Comparison of ENCODE assay signal across 32 mouse cellular contexts in the genomic region with DNA sequence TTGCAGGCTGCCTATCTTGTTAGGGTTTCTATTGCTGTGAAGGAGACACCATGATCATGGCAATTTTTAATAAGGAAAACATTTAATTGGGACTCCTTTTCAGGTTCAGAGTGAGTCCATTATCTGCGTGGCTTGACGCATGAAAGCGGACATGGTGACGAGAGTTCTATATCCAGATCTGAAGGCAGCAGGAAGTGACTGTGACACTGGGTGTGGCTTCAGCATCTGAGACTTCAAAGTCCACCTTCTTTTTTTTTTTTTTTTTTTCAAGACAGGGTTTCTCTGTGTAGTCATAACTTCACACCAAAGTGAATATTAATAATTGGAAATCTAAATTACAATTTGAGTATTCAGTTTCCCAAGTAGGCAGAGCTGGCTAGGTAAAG.
DNase-seq lines count a peak whose midpoint lies in the region; ATAC-seq lines count a peak whose summit lies in the region.
"Had no signal": no experiment of that assay in that cellular context is flagged by ENCODE, and none has a peak within 500 bp of the region (broad histone marks: within the 10 kb centered on the region; RNA-seq: fewer than 3 reads in every experiment).

No protein-coding gene starts in this region.

- ATAC-seq in midbrain, embryonic 11.5 days (ENCODE audit: low FRiP score) = no peak
- ATAC-seq in midbrain, embryonic 13.5 days = no peak
- peak; percentile 25; the same call in 1 of the 2 replicates for ATAC-seq in intestine, embryonic 16.5 days
- no peak for ATAC-seq in stomach, embryonic 16.5 days (ENCODE audit: insufficient read depth, low FRiP score)
- ATAC-seq: Patski had no signal

- no peak overlapping the region for H3K27ac ChIP-seq in midbrain, embryonic 11.5 days (ENCODE audit: low read depth, low read length)
- H3K27ac ChIP-seq in midbrain, embryonic 13.5 days = no peak overlapping the region
- 0 out of 2 replicates have a peak overlapping the region, but pooled peaks have one; percentile 37 for H3K27ac ChIP-seq in intestine, embryonic 16.5 days (ENCODE audit: low read length)
- peak overlapping the region; percentile 74; the same call in 1 of the 2 replicates for H3K27ac ChIP-seq in stomach, embryonic 16.5 days (ENCODE audit: low read length)
- H3K27ac ChIP-seq: embryonic facial prominence, embryonic 10.5 days; embryonic facial prominence, embryonic 15.5 days; forebrain, embryonic 12.5 days; heart, embryonic 13.5 days; hindbrain, embryonic 14.5 days; kidney, embryonic 15.5 days; left cerebral cortex, adult 2 months; limb, embryonic 13.5 days; neural tube, embryonic 15.5 days had no signal

- H3K9me3 ChIP-seq in midbrain, embryonic 11.5 days (ENCODE audit: control insufficient read depth, low read length) = no peaks in the 10 kb centered on the region
- no peaks in the 10 kb centered on the region for H3K9me3 ChIP-seq in midbrain, embryonic 13.5 days
- 0 out of 2 replicates have a peak, but pooled peaks cover 2% of the 10 kb centered on the region for H3K9me3 ChIP-seq in intestine, embryonic 16.5 days (ENCODE audit: control insufficient read depth, low read length)
- no peaks in the 10 kb centered on the region for H3K9me3 ChIP-seq in stomach, embryonic 16.5 days (replicated peaks; ENCODE audit: control insufficient read depth, low read length)
- H3K9me3 ChIP-seq: embryonic facial prominence, embryonic 10.5 days; embryonic facial prominence, embryonic 15.5 days; forebrain, embryonic 12.5 days; heart, embryonic 13.5 days; kidney, embryonic 15.5 days; limb, embryonic 13.5 days; neural tube, embryonic 15.5 days had no signal

- no peaks in the 10 kb centered on the region for H3K36me3 ChIP-seq in midbrain, embryonic 11.5 days (ENCODE audit: control insufficient read depth, insufficient read depth, low read length)
- H3K36me3 ChIP-seq in midbrain, embryonic 13.5 days = no peaks in the 10 kb centered on the region
- no peaks in the 10 kb centered on the region for H3K36me3 ChIP-seq in intestine, embryonic 16.5 days (ENCODE audit: control insufficient read depth, insufficient read depth, low read length)
- H3K36me3 ChIP-seq in stomach, embryonic 16.5 days (ENCODE audit: control insufficient read depth, insufficient read depth, low read length) = no peaks in the 10 kb centered on the region
- H3K36me3 ChIP-seq: embryonic facial prominence, embryonic 10.5 days; embryonic facial prominence, embryonic 15.5 days; forebrain, embryonic 12.5 days; G1E; heart, embryonic 13.5 days; kidney, embryonic 15.5 days; limb, embryonic 13.5 days; neural tube, embryonic 15.5 days had no signal

- H3K9ac ChIP-seq in midbrain, embryonic 11.5 days (ENCODE audit: low read length) = no peak overlapping the region
- H3K9ac ChIP-seq in midbrain, embryonic 13.5 days (replicated peaks) = no peak overlapping the region
- no peak overlapping the region for H3K9ac ChIP-seq in intestine, embryonic 16.5 days (ENCODE audit: low read depth, low read length)
- H3K9ac ChIP-seq in stomach, embryonic 16.5 days (ENCODE audit: low read length) = no peak overlapping the region
- H3K9ac ChIP-seq: embryonic facial prominence, embryonic 15.5 days; forebrain, embryonic 12.5 days; heart, embryonic 13.5 days; hindbrain, embryonic 14.5 days; kidney, embryonic 15.5 days; limb, embryonic 13.5 days; neural tube, embryonic 15.5 days had no signal

- no peak overlapping the region for H3K4me3 ChIP-seq in midbrain, embryonic 11.5 days (ENCODE audit: low read depth, low read length)
- no peak overlapping the region for H3K4me3 ChIP-seq in midbrain, embryonic 13.5 days (replicated peaks)
- no peak overlapping the region for H3K4me3 ChIP-seq in intestine, embryonic 16.5 days (ENCODE audit: low read length)
- no peak overlapping the region for H3K4me3 ChIP-seq in stomach, embryonic 16.5 days (replicated peaks; ENCODE audit: low read length)
- H3K4me3 ChIP-seq: embryonic facial prominence, embryonic 10.5 days; embryonic facial prominence, embryonic 15.5 days; forebrain, embryonic 12.5 days; heart, embryonic 13.5 days; kidney, embryonic 15.5 days; left cerebral cortex, adult 2 months; limb, embryonic 13.5 days; megakaryocyte, embryonic 14.5 days; neural tube, embryonic 15.5 days had no signal

- H3K4me1 ChIP-seq in midbrain, embryonic 11.5 days (ENCODE audit: control insufficient read depth, insufficient read depth, low read length) = peaks cover 4% of the 10 kb centered on the region; the same call in 1 of the 2 replicates
- H3K4me1 ChIP-seq in midbrain, embryonic 13.5 days (replicated peaks) = peaks cover 14% of the 10 kb centered on the region; the same call in 1 of the 2 replicates
- peaks cover 6% of the 10 kb centered on the region; the same call in 1 of the 2 replicates for H3K4me1 ChIP-seq in intestine, embryonic 16.5 days (ENCODE audit: control insufficient read depth, insufficient read depth, low read length)
- peaks cover 3% of the 10 kb centered on the region; the same call in 1 of the 2 replicates for H3K4me1 ChIP-seq in stomach, embryonic 16.5 days (ENCODE audit: control insufficient read depth, insufficient read depth, low read length)
- H3K4me1 ChIP-seq: embryonic facial prominence, embryonic 15.5 days; kidney, embryonic 15.5 days; megakaryocyte, embryonic 14.5 days had no signal

- no peaks in the 10 kb centered on the region for H3K27me3 ChIP-seq in midbrain, embryonic 11.5 days (ENCODE audit: control insufficient read depth, insufficient read depth, low read length)
- H3K27me3 ChIP-seq in midbrain, embryonic 13.5 days = no peaks in the 10 kb centered on the region
- H3K27me3 ChIP-seq in intestine, embryonic 16.5 days (replicated peaks; ENCODE audit: control insufficient read depth, insufficient read depth, low read length) = no peaks in the 10 kb centered on the region
- no peaks in the 10 kb centered on the region for H3K27me3 ChIP-seq in stomach, embryonic 16.5 days (ENCODE audit: control insufficient read depth, insufficient read depth, low read length)
- H3K27me3 ChIP-seq: embryonic facial prominence, embryonic 15.5 days; forebrain, embryonic 12.5 days; heart, embryonic 13.5 days; kidney, embryonic 15.5 days; limb, embryonic 13.5 days; neural tube, embryonic 15.5 days; Patski had no signal

- peak; percentile 2 for DNase-seq in midbrain, embryonic 11.5 days (ENCODE audit: low spot score, missing footprints)
- peak; percentile 37 for DNase-seq in T-cell, adult 2 months (ENCODE audit: low spot score)
- DNase-seq in ovary, postnatal 10 days (ENCODE audit: low spot score) = no peak
- no peak for DNase-seq in cerebellum, postnatal 25 days
- DNase-seq: adrenal gland, postnatal 25 days; cerebellum, adult 18-20 months; cerebellum, postnatal 10 days; gastrocnemius, postnatal 10 days; heart, postnatal 10 days; kidney, adult 11 months; kidney, postnatal 25 days; midbrain, embryonic 14.5 days; right cerebral cortex, adult 18-20 months; right cerebral cortex, postnatal 4 days; thymus, adult 18-20 months; thymus, postnatal 36 days had no signal

- 90% methylated on average over 4 of the region's 4 CpGs for WGBS in midbrain, embryonic 11.5 days
- WGBS in midbrain, embryonic 13.5 days = 91% methylated on average over 4 of the region's 4 CpGs
- WGBS in intestine, embryonic 16.5 days = 85% methylated on average over 4 of the region's 4 CpGs
- 79% methylated on average over 4 of the region's 4 CpGs for WGBS in stomach, embryonic 16.5 days

- H3K4me2 ChIP-seq in midbrain, embryonic 11.5 days = no peak overlapping the region
- H3K4me2 ChIP-seq in midbrain, embryonic 13.5 days (replicated peaks) = no peak overlapping the region
- no peak overlapping the region for H3K4me2 ChIP-seq in intestine, embryonic 16.5 days (ENCODE audit: low read depth, low read length)
- H3K4me2 ChIP-seq in stomach, embryonic 16.5 days (ENCODE audit: low read depth, low read length) = no peak overlapping the region
- H3K4me2 ChIP-seq: embryonic facial prominence, embryonic 15.5 days; forebrain, embryonic 12.5 days; heart, embryonic 13.5 days; hindbrain, embryonic 14.5 days; kidney, embryonic 15.5 days; limb, embryonic 13.5 days; liver, embryonic 11.5 days; neural tube, embryonic 15.5 days had no signal

Comparison
In these comparisons a context has a peak if more than half of its experiments do, and no peak if none do; other contexts are left out.
1. DNase-seq: peak in midbrain, embryonic 11.5 days (single experiment) and T-cell, adult 2 months (single experiment); none in ovary, postnatal 10 days (single experiment) and cerebellum, postnatal 25 days (0 of 2).
2. H3K27ac ChIP-seq: peak in intestine, embryonic 16.5 days (single experiment) and stomach, embryonic 16.5 days (single experiment); none in midbrain, embryonic 11.5 days (single experiment) and midbrain, embryonic 13.5 days (single experiment).